Mouse (Mus musculus) frontal cortex, postnatal 25 days (tissue): ENCODE measurements around the gene Birc6.
"Not testable (repeated sequence)": the region's sequence is repeated elsewhere in the genome, so short reads cannot be mapped to it uniquely, and the experiment has no call there.

Experiments used
- DNase-seq, 2 experiments: peaks; one replicate each; pipeline ENCODE4 v3.0.0; 2022; ENCODE audit warnings: low spot score in 2 of 2

Birc6 gene

DNA sequence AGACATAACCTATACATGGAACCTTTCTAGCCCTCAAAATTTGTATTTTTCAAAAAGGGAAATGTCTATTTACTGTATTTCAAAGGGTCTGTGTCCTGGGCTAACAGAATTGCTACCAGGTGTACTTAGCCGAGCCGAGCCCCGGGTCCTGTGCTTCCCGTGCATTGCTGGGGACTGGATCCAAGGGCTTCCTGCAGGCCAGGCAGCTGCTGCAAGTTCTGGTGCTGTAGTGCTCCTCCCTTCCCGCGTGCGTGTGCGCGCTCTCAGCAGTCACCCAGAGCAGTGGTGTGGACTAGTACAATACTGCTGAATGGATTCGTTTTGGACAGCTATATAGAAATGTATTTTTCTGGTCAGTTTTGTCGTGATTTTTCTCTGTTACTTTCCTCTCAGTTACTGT, 31.8 kb downstream of the Birc6 start:
- DNase-seq, result no peak

DNA sequence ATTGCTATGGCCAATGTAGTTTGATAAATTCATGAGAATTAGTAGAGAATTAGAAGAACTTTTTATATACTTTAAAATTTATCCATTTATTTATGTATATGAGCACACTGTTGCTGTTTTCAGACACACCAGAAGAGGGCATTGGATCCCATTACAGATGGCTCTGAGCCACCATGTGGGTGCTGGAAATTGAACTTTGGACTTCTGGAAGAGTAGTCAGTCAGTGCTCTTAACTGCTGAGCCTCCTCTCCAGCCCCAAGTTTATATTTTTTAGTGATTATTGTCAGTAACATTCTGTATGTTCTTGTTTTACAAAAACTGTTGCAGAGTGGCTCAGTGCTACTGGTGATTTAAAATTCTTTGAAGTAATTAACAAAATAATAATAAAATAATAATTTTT, 36.1 kb downstream of the Birc6 start:
- no peak for DNase-seq

DNA sequence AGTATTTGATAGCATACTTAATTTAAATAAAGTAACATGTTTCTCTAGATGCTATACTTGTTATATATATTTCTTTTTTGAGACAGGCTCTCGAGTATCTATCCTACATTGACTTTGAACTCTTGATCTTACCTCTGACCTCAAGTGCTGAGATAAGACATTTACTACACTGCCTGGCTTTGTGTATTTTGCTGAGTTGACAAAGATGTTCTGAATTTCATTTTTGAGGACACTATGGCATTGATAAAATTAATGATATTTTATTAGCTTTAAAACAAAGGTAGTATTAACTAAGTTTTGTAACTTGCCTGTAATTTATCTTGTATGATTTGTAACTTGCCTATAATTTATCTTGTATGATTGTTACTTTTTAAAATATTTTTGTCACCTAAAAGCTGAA, 41.1 kb downstream of the Birc6 start:
- no peak for DNase-seq

- DNase-seq, result no peak
Observed at GRCm38 (mm10) chr17:74570585-74570984, 42.5 kb downstream of the Birc6 start.

DNA sequence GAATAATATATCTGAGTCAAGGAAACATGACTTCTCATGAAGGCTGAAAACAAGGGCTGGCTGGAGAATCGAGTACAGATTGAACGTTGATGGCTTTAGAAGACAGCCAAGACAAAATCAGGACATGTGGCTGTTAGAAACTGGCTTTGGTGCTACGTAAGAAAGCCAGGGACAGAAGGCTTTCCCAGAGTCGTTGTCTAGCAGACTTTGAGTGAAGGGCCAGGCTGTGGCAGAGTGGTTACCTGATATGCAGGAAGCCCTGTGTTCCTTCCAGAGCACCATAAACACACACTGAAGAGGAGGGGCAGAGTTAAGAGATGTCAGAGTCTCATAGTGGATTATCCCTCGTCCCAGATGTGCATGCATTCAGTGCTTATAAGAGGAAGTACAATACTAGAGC, 49.1 kb downstream of the Birc6 start:
- DNase-seq, result no peak

DNA sequence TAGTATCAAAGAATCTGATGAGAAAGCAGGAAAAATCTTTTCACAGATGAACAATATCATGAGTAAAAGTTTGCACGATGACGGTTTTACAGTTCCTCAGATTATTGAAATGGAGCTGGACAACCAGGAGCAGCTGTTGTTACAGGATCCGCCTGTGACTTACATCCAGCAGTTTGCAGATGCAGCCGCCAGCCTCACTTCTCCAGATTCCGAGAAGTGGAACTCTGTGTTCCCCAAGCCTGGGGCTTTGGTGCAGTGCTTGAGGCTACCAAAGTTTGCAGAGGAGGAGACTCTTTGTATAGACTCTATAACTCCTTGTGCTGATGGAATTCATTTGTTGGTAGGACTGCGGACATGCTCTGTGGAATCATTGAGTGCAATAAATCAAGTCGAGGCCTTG, 51.5 kb downstream of the Birc6 start:
- no peak for DNase-seq

GRCm38 (mm10) chr17:74580738-74581137, 52.6 kb downstream of the Birc6 start:
- DNase-seq, result no peak

- DNase-seq, result no peak
Observed at GRCm38 (mm10) chr17:74586768-74587167, 58.7 kb downstream of the Birc6 start.

DNA sequence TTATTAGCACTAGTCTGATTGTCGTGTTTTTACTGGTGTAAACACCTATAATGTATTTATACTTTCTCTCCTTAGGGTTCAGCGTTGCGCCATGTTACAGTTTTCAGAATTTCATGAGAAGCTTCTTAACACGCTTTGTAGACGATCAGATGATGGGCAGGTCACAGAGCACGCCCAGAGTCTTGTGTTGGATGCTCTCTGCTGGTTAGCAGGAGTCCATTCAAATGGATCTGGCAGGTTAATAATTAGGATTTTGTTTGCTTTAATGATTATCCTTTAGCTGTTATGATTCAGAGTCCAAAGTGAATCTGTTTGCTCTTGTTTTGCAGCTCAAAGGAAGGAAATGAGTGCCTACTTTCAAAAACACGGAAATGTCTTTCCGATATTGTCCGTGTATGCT, 70.8 kb downstream of the Birc6 start:
- no peak for DNase-seq

- no peak for DNase-seq
Observed at GRCm38 (mm10) chr17:74599396-74599795, 71.3 kb downstream of the Birc6 start.

- no peak for DNase-seq
Observed at GRCm38 (mm10) chr17:74601201-74601600, 73.1 kb downstream of the Birc6 start.

DNA sequence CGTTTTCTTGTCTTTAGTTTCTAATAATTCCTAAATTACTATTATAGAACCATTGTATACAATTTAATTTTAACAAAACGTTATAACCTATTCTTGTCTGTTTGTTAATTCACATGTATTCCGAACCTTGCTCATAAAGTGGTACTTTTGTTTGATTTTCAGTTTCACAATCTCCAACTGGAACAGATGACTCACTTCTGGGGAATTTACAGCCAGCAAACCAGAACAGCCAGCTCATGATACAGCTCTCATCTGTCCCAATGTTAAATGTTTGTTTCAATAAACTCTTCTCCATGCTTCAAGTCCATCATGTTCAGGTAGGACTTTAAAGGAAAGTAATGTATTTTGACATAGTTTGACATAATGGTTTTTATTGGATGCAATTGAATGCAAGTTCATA, 102.7 kb downstream of the Birc6 start:
- DNase-seq, result no peak

- DNase-seq, result no peak
Observed at GRCm38 (mm10) chr17:74642445-74642844, 114.3 kb downstream of the Birc6 start.

DNA sequence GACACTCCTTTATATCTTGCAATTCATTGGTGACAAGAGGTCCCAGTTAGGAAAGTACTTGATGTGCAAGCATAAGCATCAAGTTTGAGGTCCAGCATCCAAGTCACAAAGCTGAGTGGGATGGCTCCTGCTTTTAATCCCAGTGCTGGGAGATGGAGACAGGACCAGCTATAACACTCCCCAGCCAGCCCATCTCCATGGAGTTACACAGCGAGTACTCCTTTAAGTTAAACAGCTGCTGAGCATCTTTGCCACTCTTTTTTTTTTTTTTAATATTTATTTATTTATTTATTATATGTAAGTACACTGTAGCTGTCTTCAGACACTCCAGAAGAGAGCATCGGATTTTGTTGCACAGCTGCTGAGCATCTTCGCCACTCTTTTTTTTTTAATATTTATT, 130.3 kb downstream of the Birc6 start:
- no peak for DNase-seq

DNA sequence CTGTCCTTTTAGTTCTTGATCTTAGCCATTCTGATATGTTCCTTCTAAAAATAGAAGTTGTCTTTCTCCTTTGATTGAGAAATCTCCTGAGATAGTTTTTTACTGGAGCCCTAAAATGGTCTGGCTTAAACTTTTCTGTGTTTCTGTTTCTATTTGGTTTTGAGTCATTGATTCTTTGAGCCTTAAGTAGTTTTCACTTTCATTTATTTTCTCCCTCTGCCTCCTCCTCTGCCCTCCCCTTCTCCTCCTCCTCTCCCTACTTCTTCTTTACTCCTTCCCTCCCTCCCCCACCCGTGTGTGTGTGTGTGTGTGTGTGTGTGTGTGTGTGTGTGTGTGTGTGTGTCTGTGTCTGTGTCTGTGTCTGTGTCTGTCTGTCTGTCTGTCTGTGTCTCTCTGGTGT, 139.9 kb downstream of the Birc6 start:
- no peak for DNase-seq

GRCm38 (mm10) chr17:74670031-74670430, 141.9 kb downstream of the Birc6 start:
- DNase-seq, result no peak

GRCm38 (mm10) chr17:74672446-74672845, 144.4 kb downstream of the Birc6 start:
- no peak for DNase-seq

DNA sequence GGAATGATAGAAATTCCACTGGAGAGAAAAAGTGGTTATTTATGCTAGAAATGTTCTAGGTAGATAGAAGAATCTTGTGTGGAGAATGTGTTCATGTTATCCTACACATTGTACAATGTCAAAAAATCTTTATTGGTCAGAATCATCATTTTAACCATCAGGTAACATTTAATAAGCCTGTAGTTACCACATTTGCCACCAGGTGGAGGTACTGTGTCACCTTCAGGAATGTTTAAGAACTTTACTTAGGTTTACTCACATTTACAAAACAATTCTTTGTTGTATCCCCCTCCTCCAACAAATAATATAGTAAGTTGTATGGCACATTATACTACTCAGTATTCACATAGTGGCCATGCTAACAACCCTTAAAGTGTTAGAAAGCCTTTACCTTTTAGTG, 145.2 kb downstream of the Birc6 start:
- no peak for DNase-seq

- no peak for DNase-seq
Observed at GRCm38 (mm10) chr17:74678061-74678460, 150.0 kb downstream of the Birc6 start.

DNA sequence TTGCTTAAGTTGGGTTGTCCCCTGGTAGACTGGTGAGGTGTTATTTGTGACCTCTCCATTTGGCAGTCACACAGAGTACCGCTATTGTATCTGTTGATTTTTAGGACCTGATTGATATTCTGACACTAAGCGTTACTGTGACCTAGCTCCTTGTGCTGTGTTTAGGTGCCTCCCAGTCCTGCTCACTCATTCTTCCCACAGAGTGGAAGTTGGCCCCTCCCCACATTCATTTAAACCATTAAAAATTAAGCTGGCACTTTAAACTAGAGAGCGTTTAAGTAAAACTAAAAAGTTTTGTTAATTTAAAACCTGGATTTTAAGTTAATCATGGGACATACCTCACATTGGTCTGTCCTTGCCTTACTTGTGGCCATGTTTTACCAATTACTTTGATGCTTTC, 156.8 kb downstream of the Birc6 start:
- DNase-seq, result no peak

- no peak for DNase-seq
Observed at GRCm38 (mm10) chr17:74688555-74688954, 160.5 kb downstream of the Birc6 start.

DNA sequence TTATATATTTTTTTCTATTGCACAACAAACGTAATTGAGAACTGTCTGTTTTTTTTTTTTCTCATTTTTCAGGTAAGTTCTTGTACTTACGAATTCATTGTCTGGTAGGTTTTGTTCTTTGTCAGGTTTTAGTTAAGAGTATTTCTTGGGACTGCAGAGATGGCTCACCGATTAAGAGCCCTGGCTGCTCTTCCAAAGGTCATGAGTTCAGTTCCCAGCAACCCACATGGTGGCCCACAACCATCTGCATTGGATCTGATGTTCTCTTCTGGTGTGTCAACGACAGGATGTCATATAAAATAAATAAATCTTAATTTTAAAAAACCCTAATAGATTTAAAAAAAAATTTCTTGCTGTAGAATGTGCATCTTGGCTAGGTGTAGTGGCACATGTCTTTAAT, 161.3 kb downstream of the Birc6 start:
- no peak for DNase-seq

GRCm38 (mm10) chr17:74701661-74702060, 173.6 kb downstream of the Birc6 start:
- DNase-seq, result not testable (repeated sequence)

DNA sequence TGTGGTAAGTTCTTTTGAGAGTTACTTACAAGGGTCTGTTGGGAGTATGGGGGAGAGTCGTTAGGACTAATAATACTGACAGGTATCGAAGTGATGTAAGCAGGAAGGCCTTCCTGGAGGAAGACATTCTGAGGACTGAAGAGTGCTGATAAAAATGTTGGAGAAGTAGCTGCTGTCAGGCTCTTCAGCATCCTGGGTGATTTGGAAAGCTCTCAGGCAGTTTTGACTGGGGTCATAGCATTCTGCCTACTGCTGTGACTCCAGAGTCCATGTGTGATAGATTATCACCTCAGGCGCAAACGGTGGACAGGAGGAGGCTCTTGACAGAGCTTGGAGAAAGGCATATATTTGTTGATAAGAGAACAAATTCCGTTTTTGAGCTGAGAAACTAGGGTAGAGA, 177.4 kb downstream of the Birc6 start:
- no peak for DNase-seq

- no peak for DNase-seq
Observed at GRCm38 (mm10) chr17:74706593-74706992, 178.5 kb downstream of the Birc6 start.
